Mouse (Mus musculus) liver, embryonic 16.5 days (tissue): ENCODE data around the gene Txk. TPM values are rescaled to one million over a fixed set of nuclear protein-coding genes. Genes with fewer than 3 reads are reported as not detected.

Experiments used
- ATAC-seq: fragments of 200-750 bp; cut with Nextera tagmentation; 2 replicates; pipeline ENCODE4 v1.8.0; 2017; ENCODE audit warnings: low read depth, mild to moderate bottlenecking, moderate number of reproducible peaks, moderate library complexity
- H3K27ac ChIP-seq: fragments of 300-500 bp; sonication (generic); 2 replicates; pipeline ENCODE4 v1.5.1; 2014; ENCODE audit warnings: mild to moderate bottlenecking, low read length
- H3K27me3 ChIP-seq: fragments of 300-500 bp; sonication (generic); 2 replicates; pipeline ENCODE4 v1.6.1; 2014; ENCODE audit warnings: low read depth, low read length, mixed read lengths; ENCODE audit not compliant: control insufficient read depth, insufficient read depth
- H3K36me3 ChIP-seq: fragments of 300-500 bp; sonication (generic); 2 replicates; pipeline ENCODE4 v1.6.1; 2014; ENCODE audit warnings: mild to moderate bottlenecking; ENCODE audit not compliant: control insufficient read depth, insufficient read depth
- H3K4me1 ChIP-seq: fragments of 300-500 bp; sonication (generic); 2 replicates; pipeline ENCODE4 v1.6.1; 2014; ENCODE audit warnings: low read depth, low read length, mixed read lengths; ENCODE audit not compliant: control insufficient read depth
- H3K4me2 ChIP-seq: fragments of 300-500 bp; sonication (generic); 2 replicates; pipeline ENCODE4 v1.6.1; 2014; ENCODE audit warnings: low read depth, low read length, mixed read lengths
- H3K4me3 ChIP-seq: fragments of 300-500 bp; sonication (generic); 2 replicates; pipeline ENCODE4 v1.5.1; 2014; ENCODE audit warnings: low read depth, mild to moderate bottlenecking, low read length
- H3K9ac ChIP-seq: fragments of 300-500 bp; sonication (generic); 2 replicates; pipeline ENCODE4 v1.6.1; 2014; ENCODE audit warnings: low read depth, low read length
- H3K9me3 ChIP-seq: fragments of 300-500 bp; sonication (generic); replicated peaks from 2 replicates; pipeline ENCODE4 v1.6.1; 2016; ENCODE audit warnings: low read length; ENCODE audit not compliant: control insufficient read depth
- WGBS: fragments of 180-500 bp; shearing (Covaris S2); extraction: QIAGEN DNeasy Blood & Tissue Kit; methylation state at CpG from one replicate; pipeline ENCODE4 v1.1.7; 2014; ENCODE audit not compliant: insufficient replicate concordance; 5-methylcytosine and 5-hydroxymethylcytosine counted together
- polyA plus RNA-seq: library from polyadenylated mRNA; unstranded; fragments of >200 nt; fragmentation: Nextera tagmentation; extraction: Ambion mirVana; gene quantifications from 2 replicates; pipeline ENCODE4 v1.2.1, GENCODE M21; 2015

Txk gene
- polyA plus RNA-seq, 1 experiment from 2014 or later: 0.09 TPM

DNA sequence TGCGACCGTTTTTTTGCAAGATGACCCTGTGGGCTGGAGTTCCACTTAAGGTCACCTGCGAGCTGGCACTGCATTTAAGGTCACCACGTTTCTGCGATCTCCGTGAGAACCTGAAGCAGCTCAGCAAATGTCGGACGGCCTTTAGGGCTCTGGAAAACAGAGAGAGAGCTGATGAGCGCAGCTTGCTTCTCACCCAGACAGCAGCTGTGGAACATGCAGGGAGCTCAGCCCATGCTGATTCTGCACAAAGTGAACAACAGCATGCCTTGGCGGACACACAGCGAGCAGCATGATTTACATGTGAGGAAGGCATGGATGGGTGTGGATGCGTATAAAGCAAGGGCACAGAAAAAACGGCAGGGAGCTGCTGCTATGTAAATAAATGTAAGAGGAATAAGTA, 56.1 kb downstream of the Txk start:
- no peak overlapping the region for H3K4me2 ChIP-seq
- no peak overlapping the region for H3K4me3 ChIP-seq
- H3K9ac ChIP-seq: no peak overlapping the region
- no peak for ATAC-seq
- H3K9me3 ChIP-seq: no peaks in the 10 kb centered on the region
- WGBS: 65% methylated on average over 13 of the region's 13 CpGs
- no peaks in the 10 kb centered on the region for H3K4me1 ChIP-seq
- H3K27ac ChIP-seq: no peak overlapping the region
- H3K36me3 ChIP-seq: no peaks in the 10 kb centered on the region
- no peaks in the 10 kb centered on the region for H3K27me3 ChIP-seq

- no peak for ATAC-seq
- Histone ChIP-seq H3K27me3 (no peaks in the 10 kb centered on the region), H3K4me2 (no peak overlapping the region)
These were observed 57.9 kb downstream of the Txk start for GRCm38 (mm10) chr5:72694684-72695083.

GRCm38 (mm10) chr5:72690516-72690915, 62.1 kb downstream of the Txk start:
- no peak overlapping the region for H3K27ac ChIP-seq
- H3K36me3 ChIP-seq: no peaks in the 10 kb centered on the region
- H3K4me2 ChIP-seq: no peak overlapping the region
- no peaks in the 10 kb centered on the region for H3K9me3 ChIP-seq
- no peak overlapping the region for H3K9ac ChIP-seq
- H3K27me3 ChIP-seq: no peaks in the 10 kb centered on the region
- 75% methylated on average over 5 of the region's 5 CpGs for WGBS
- no peak for ATAC-seq
- no peak overlapping the region for H3K4me3 ChIP-seq
- H3K4me1 ChIP-seq: no peaks in the 10 kb centered on the region

More at GRCm38 (mm10) chr5:72694684-72695083, 57.9 kb downstream of the Txk start:
- H3K9ac ChIP-seq: no peak overlapping the region
- no peak overlapping the region for H3K27ac ChIP-seq
- WGBS: 65% methylated on average over 2 of the region's 2 CpGs
- H3K9me3 ChIP-seq: no peaks in the 10 kb centered on the region
- no peak overlapping the region for H3K4me3 ChIP-seq
- no peaks in the 10 kb centered on the region for H3K36me3 ChIP-seq
- no peaks in the 10 kb centered on the region for H3K4me1 ChIP-seq

- 70% methylated on average over 7 of the region's 7 CpGs for WGBS
- H3K36me3 ChIP-seq: no peaks in the 10 kb centered on the region
- no peak overlapping the region for H3K4me2 ChIP-seq
- H3K27me3 ChIP-seq: no peaks in the 10 kb centered on the region
- H3K4me1 ChIP-seq: no peaks in the 10 kb centered on the region
- no peak overlapping the region for H3K9ac ChIP-seq
- H3K9me3 ChIP-seq: no peaks in the 10 kb centered on the region
- H3K4me3 ChIP-seq: no peak overlapping the region
- no peak for ATAC-seq
- no peak overlapping the region for H3K27ac ChIP-seq
These were observed 63.0 kb downstream of the Txk start for GRCm38 (mm10) chr5:72689556-72689955.

- 58% methylated on average over 6 of the region's 6 CpGs for WGBS
These were observed 71.1 kb downstream of the Txk start for GRCm38 (mm10) chr5:72681451-72681850.

GRCm38 (mm10) chr5:72674994-72675542, 77.5 kb downstream of the Txk start:
- H3K27ac ChIP-seq: no peak overlapping the region
- no peaks in the 10 kb centered on the region for H3K27me3 ChIP-seq
- ATAC-seq: no peak
- H3K36me3 ChIP-seq: no peaks in the 10 kb centered on the region
- no peak overlapping the region for H3K9ac ChIP-seq
- no peak overlapping the region for H3K4me3 ChIP-seq
- no peaks in the 10 kb centered on the region for H3K9me3 ChIP-seq
- 69% methylated on average over 9 of the region's 9 CpGs for WGBS
- no peaks in the 10 kb centered on the region for H3K4me1 ChIP-seq
- H3K4me2 ChIP-seq: no peak overlapping the region

More at GRCm38 (mm10) chr5:72681451-72681850, 71.1 kb downstream of the Txk start:
- H3K27me3 ChIP-seq: no peaks in the 10 kb centered on the region
- H3K36me3 ChIP-seq: no peaks in the 10 kb centered on the region
- no peak overlapping the region for H3K27ac ChIP-seq
- H3K4me2 ChIP-seq: no peak overlapping the region
- ATAC-seq: no peak
- H3K4me3 ChIP-seq: no peak overlapping the region
- no peak overlapping the region for H3K9ac ChIP-seq
- no peaks in the 10 kb centered on the region for H3K9me3 ChIP-seq
- no peaks in the 10 kb centered on the region for H3K4me1 ChIP-seq

GRCm38 (mm10) chr5:72671017-72671699, 81.4 kb downstream of the Txk start:
- Histone ChIP-seq H3K27ac (no peak overlapping the region), H3K36me3 (no peaks in the 10 kb centered on the region), H3K9ac (no peak overlapping the region), H3K4me2 (no peak overlapping the region), H3K27me3 (no peaks in the 10 kb centered on the region), H3K9me3 (no peaks in the 10 kb centered on the region), H3K4me3 (no peak overlapping the region), H3K4me1 (no peaks in the 10 kb centered on the region)
- no peak for ATAC-seq
- WGBS: 64% methylated on average over 8 of the region's 8 CpGs

GRCm38 (mm10) chr5:72668351-72668750, 84.2 kb downstream of the Txk start:
- WGBS: 68% methylated on average over 9 of the region's 9 CpGs
- no peaks in the 10 kb centered on the region for H3K4me1 ChIP-seq
- H3K9me3 ChIP-seq: no peaks in the 10 kb centered on the region
- no peak overlapping the region for H3K9ac ChIP-seq
- no peaks in the 10 kb centered on the region for H3K36me3 ChIP-seq
- H3K4me3 ChIP-seq: no peak overlapping the region
- ATAC-seq: no peak
- no peak overlapping the region for H3K4me2 ChIP-seq
- H3K27me3 ChIP-seq: no peaks in the 10 kb centered on the region
- H3K27ac ChIP-seq: no peak overlapping the region

DNA sequence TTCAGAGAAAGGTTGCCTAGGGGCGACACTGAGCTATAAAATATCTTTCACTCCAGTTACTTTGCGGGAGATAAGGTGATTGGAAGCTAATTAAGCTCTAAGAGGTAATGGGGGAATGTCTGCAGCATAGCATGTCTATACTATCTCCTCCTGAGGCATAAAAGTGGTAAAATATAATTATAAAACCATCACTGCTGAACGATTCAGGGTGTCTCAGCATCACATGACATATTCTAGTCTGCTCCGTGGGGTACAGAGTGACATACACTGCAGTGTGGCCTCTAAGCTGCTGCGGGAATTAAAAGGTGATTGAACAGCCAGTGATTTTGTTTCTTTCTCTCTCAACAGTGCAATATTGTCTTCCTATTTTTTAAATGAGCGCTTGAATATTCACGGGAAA, 86.1 kb downstream of the Txk start:
- no peaks in the 10 kb centered on the region for H3K9me3 ChIP-seq
- no peaks in the 10 kb centered on the region; the same call in 1 of the 2 replicates for H3K4me1 ChIP-seq
- ATAC-seq: no peak
- no peak overlapping the region for H3K4me2 ChIP-seq
- no peak overlapping the region for H3K4me3 ChIP-seq
- 56% methylated on average over 7 of the region's 7 CpGs for WGBS
- no peak overlapping the region for H3K9ac ChIP-seq
- H3K27me3 ChIP-seq: no peaks in the 10 kb centered on the region
- no peaks in the 10 kb centered on the region for H3K36me3 ChIP-seq
- H3K27ac ChIP-seq: no peak overlapping the region
